Mouse (Mus musculus) kidney, embryonic 15.5 days (tissue): Measurements from ENCODE around the gene Gulp1. TPM values are rescaled to one million over a fixed set of nuclear protein-coding genes. Genes with fewer than 3 reads are reported as not detected.

Source experiments
- ATAC-seq: fragments of 200-750 bp; cut with Nextera tagmentation; replicated peaks from 2 replicates; pipeline ENCODE4 v1.8.0; 2017; ENCODE audit warnings: moderate TSS enrichment; ENCODE audit not compliant: low FRiP score
- H3K27ac ChIP-seq: fragments of 300-500 bp; sonication (generic); 2 replicates; pipeline ENCODE4 v1.5.1; 2015; ENCODE audit warnings: mild to moderate bottlenecking, inconsistent platforms
- H3K27me3 ChIP-seq: fragments of 300-500 bp; sonication (generic); 2 replicates; pipeline ENCODE4 v1.6.1; 2015; ENCODE audit warnings: inconsistent platforms
- H3K36me3 ChIP-seq: fragments of 300-500 bp; sonication (generic); 2 replicates; pipeline ENCODE4 v1.6.1; 2015; ENCODE audit warnings: inconsistent platforms
- H3K4me1 ChIP-seq: fragments of 300-500 bp; sonication (generic); 2 replicates; pipeline ENCODE4 v1.6.1; 2015; ENCODE audit warnings: inconsistent platforms
- H3K4me2 ChIP-seq: fragments of 300-500 bp; sonication (generic); 2 replicates; pipeline ENCODE4 v1.6.1; 2015; ENCODE audit warnings: moderate library complexity, mild to moderate bottlenecking, inconsistent platforms
- H3K4me3 ChIP-seq: fragments of 300-500 bp; sonication (generic); replicated peaks from 2 replicates; pipeline ENCODE4 v1.5.1; 2015; ENCODE audit warnings: mild to moderate bottlenecking, inconsistent platforms
- H3K9ac ChIP-seq: fragments of 300-500 bp; sonication (generic); 2 replicates; pipeline ENCODE4 v1.6.1; 2015; ENCODE audit warnings: mild to moderate bottlenecking, inconsistent platforms
- H3K9me3 ChIP-seq: fragments of 300-500 bp; sonication (generic); replicated peaks from 2 replicates; pipeline ENCODE4 v1.6.1; 2016; ENCODE audit warnings: inconsistent platforms
- WGBS: fragments of 180-500 bp; shearing (Covaris S2); methylation state at CpG from one replicate; pipeline ENCODE4 v1.1.7; 2015; ENCODE audit warnings: mixed read lengths; 5-methylcytosine and 5-hydroxymethylcytosine counted together
- polyA plus RNA-seq: library from polyadenylated mRNA; unstranded; fragments of >200 nt; fragmentation: Nextera tagmentation; extraction: Ambion mirVana; gene quantifications from 2 replicates; pipeline ENCODE4 v1.2.1, GENCODE M21; 2015

Gene Gulp1
- polyA plus RNA-seq: 24.4 and 24.6 TPM in 2 replicates

GRCm38 (mm10) chr1:44551461-44552370 is at the start of gene Gulp1:
Gene Gulp1, plus strand, starts transcription at chr1:44551511.
- ATAC-seq: peak; percentile 94
- Histone ChIP-seq H3K9me3 (no peaks in the 10 kb centered on the region), H3K4me2 (peak within 1 kb of the TSS; percentile 84), H3K27me3 (no peaks in the 10 kb centered on the region), H3K27ac (peak within 1 kb of the TSS; percentile 87), H3K9ac (peak within 1 kb of the TSS; percentile 71), H3K36me3 (no peaks in the 10 kb centered on the region), H3K4me1 (peaks cover 14% of the 10 kb centered on the region), H3K4me3 (peak within 1 kb of the TSS; percentile 72)
- WGBS: under 1% methylated on average over 55 of the region's 55 CpGs

DNA sequence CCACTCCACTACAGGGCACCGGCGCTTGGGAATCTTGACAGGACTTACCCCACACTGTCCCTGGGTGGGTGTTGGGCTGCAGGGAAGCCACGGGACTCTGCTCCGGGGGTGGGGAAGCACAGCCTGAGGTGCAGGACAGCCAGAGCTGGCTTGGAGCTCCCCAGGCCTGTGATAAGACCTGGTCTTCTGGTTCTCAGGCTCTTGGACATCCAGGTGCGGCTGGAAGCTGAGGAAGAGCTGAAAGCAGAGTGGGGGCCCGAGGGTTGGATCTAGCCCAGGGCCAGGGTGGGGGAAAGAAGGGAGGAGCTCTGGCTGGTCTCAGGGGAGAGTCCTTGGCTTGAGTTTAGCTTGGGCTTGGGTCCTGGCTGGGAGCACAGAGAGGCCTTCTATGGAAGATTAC is 1.1 kb upstream of the Gulp1 start:
- H3K4me1 ChIP-seq: peaks cover 14% of the 10 kb centered on the region
- ATAC-seq: no peak
- H3K4me2 ChIP-seq: no peak overlapping the region
- H3K4me3 ChIP-seq: no peak overlapping the region
- H3K27ac ChIP-seq: no peak overlapping the region
- no peak overlapping the region for H3K9ac ChIP-seq
- 81% methylated on average over 6 of the region's 6 CpGs for WGBS
- no peaks in the 10 kb centered on the region for H3K9me3 ChIP-seq
- H3K36me3 ChIP-seq: no peaks in the 10 kb centered on the region
- no peaks in the 10 kb centered on the region for H3K27me3 ChIP-seq

- 8% methylated on average over 15 of the region's 15 CpGs for WGBS
Observed at GRCm38 (mm10) chr1:44552371-44552841, 1.1 kb downstream of the Gulp1 start.

DNA sequence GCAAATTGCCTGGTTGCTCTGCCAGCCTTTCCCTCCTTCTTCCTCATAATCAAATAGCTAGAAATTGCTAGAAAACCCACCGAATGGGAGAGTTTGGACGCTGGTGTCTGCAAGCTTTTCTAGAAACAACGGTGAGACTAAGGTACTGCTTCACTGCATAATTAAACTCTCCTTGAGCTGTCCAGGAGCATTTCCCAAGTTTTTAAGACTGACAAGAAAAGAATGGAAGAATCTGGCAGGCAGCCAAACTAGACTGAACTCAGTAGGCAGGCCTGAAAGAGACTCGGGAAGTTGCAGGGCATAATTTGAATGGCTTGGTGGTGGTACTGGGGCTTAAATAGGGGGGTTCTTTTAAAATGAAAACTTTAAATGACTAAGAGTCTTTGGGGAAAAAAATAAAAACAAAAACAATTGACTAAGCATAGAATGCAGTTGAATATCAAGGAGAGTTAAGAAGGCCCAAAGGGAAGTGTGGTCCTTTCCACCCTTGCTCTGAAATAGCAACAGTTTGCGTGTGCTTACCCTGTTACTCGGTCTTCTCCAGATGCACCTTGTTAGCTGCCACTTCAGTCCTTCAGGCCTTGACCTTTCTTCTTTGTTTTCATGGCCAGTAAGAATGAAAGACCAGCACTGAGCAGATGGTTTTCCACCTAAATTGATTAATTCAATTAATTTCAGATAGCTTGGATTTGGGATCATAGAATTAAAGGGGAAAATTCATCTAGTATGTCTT is 2.0 kb downstream of the Gulp1 start:
- H3K4me1 ChIP-seq: peaks cover 14% of the 10 kb centered on the region
- no peaks in the 10 kb centered on the region for H3K9me3 ChIP-seq
- H3K4me2 ChIP-seq: peak overlapping the region; percentile 84
- WGBS: 29% methylated on average over 6 of the region's 6 CpGs
- no peaks in the 10 kb centered on the region for H3K27me3 ChIP-seq
- no peak for ATAC-seq
- H3K9ac ChIP-seq: peak overlapping the region; percentile 7; the same call in 1 of the 2 replicates
- peak overlapping the region; percentile 72 for H3K4me3 ChIP-seq
- no peaks in the 10 kb centered on the region for H3K36me3 ChIP-seq
- peak overlapping the region; percentile 87 for H3K27ac ChIP-seq

More at GRCm38 (mm10) chr1:44552371-44552841, 1.1 kb downstream of the Gulp1 start:
- H3K36me3 ChIP-seq: no peaks in the 10 kb centered on the region
- H3K4me2 ChIP-seq: peak overlapping the region; percentile 84
- peaks cover 14% of the 10 kb centered on the region for H3K4me1 ChIP-seq
- H3K27me3 ChIP-seq: no peaks in the 10 kb centered on the region
- H3K27ac ChIP-seq: peak overlapping the region; percentile 87
- peak; percentile 78 for ATAC-seq
- peak overlapping the region; percentile 71 for H3K9ac ChIP-seq
- peak overlapping the region; percentile 72 for H3K4me3 ChIP-seq
- no peaks in the 10 kb centered on the region for H3K9me3 ChIP-seq

- Histone ChIP-seq H3K27ac (no peak overlapping the region), H3K36me3 (no peaks in the 10 kb centered on the region), H3K27me3 (no peaks in the 10 kb centered on the region), H3K4me1 (peaks cover 3% of the 10 kb centered on the region; the same call in 1 of the 2 replicates), H3K9me3 (no peaks in the 10 kb centered on the region), H3K4me3 (no peak overlapping the region), H3K9ac (no peak overlapping the region), H3K4me2 (no peak overlapping the region)
- ATAC-seq: no peak
- 48% methylated on average over 4 of the region's 4 CpGs for WGBS
Observed at GRCm38 (mm10) chr1:44567431-44567830, 16.1 kb downstream of the Gulp1 start.

DNA sequence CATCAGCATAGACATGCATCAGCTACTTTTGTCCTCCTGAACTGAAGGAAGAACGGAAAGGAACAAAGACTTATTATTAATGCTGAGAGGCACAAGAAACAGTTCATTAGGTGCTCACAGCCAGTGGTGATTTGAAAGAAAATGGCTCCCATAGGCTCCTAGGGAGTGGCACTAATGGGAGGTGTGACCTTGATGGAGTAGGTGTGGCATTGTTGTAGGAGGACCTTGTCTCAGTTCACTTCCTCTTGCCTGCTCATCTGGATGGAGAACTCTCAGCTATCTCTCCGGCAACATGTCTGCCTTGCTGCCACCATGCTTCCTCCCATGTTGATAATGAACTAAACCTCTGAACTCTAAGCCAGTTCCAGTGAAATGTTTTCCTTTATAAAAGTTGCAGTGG is 17.0 kb downstream of the Gulp1 start:
- ATAC-seq: no peak
- H3K9ac ChIP-seq: no peak overlapping the region
- H3K9me3 ChIP-seq: no peaks in the 10 kb centered on the region
- 77% methylated on average over 2 of the region's 2 CpGs for WGBS
- no peak overlapping the region for H3K27ac ChIP-seq
- no peak overlapping the region for H3K4me3 ChIP-seq
- no peaks in the 10 kb centered on the region for H3K36me3 ChIP-seq
- H3K27me3 ChIP-seq: no peaks in the 10 kb centered on the region
- H3K4me2 ChIP-seq: no peak overlapping the region
- H3K4me1 ChIP-seq: peaks cover 3% of the 10 kb centered on the region; the same call in 1 of the 2 replicates

- H3K4me3 ChIP-seq: no peak overlapping the region
- 0 out of 2 replicates have a peak, but pooled peaks cover 3% of the 10 kb centered on the region for H3K4me1 ChIP-seq
- no peaks in the 10 kb centered on the region for H3K36me3 ChIP-seq
- H3K27ac ChIP-seq: no peak overlapping the region
- H3K9ac ChIP-seq: no peak overlapping the region
- no peak overlapping the region for H3K4me2 ChIP-seq
- H3K27me3 ChIP-seq: no peaks in the 10 kb centered on the region
- 26% methylated on average over 1 of the region's 1 CpGs for WGBS
- peak; percentile 87 for ATAC-seq
- H3K9me3 ChIP-seq: no peaks in the 10 kb centered on the region
Observed at GRCm38 (mm10) chr1:44576001-44576400, 24.7 kb downstream of the Gulp1 start.

DNA sequence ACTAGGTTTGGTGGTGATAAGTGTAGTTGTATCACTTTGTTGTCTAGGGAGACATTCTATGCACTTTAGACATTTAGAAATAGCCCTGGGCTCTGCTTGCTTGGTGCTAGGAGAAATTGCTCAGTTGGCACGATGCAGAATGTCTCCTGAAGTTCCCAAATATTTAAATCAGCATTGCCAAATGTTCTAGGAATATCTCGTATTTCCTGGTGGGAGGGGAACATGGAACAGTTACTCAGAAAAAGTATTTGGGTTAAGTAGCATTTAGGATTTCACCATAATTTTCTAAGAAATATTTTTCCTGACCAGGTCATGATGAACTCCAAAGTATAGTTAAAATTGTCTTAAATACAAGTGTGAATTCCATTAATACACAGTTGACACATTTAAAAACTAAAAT is 25.3 kb downstream of the Gulp1 start:
- Histone ChIP-seq H3K4me3 (no peak overlapping the region), H3K27me3 (no peaks in the 10 kb centered on the region), H3K4me1 (0 out of 2 replicates have a peak, but pooled peaks cover 3% of the 10 kb centered on the region), H3K4me2 (no peak overlapping the region), H3K9me3 (no peaks in the 10 kb centered on the region), H3K36me3 (no peaks in the 10 kb centered on the region), H3K27ac (peak overlapping the region; percentile 41), H3K9ac (no peak overlapping the region)
- no peak for ATAC-seq
- WGBS: 64% methylated on average over 2 of the region's 2 CpGs

GRCm38 (mm10) chr1:44580390-44580789 is 29.1 kb downstream of the Gulp1 start:
- H3K36me3 ChIP-seq: no peaks in the 10 kb centered on the region

GRCm38 (mm10) chr1:44584886-44585385 is 33.6 kb downstream of the Gulp1 start:
- Histone ChIP-seq H3K9ac (no peak overlapping the region), H3K27me3 (no peaks in the 10 kb centered on the region), H3K4me1 (peaks cover 9% of the 10 kb centered on the region), H3K9me3 (no peaks in the 10 kb centered on the region), H3K27ac (0 out of 2 replicates have a peak overlapping the region, but pooled peaks have one; percentile 3), H3K4me3 (no peak overlapping the region), H3K36me3 (no peaks in the 10 kb centered on the region), H3K4me2 (no peak overlapping the region)
- ATAC-seq: peak; percentile 71; the same call in 1 of the 2 replicates
- WGBS: 11% methylated on average over 3 of the region's 3 CpGs

More at GRCm38 (mm10) chr1:44580390-44580789, 29.1 kb downstream of the Gulp1 start:
- Histone ChIP-seq H3K27ac (peak overlapping the region; percentile 75), H3K4me1 (peaks cover 11% of the 10 kb centered on the region), H3K9me3 (no peaks in the 10 kb centered on the region), H3K9ac (no peak overlapping the region), H3K4me3 (no peak overlapping the region), H3K4me2 (no peak overlapping the region), H3K27me3 (no peaks in the 10 kb centered on the region)
- ATAC-seq: peak; percentile 78
- 16% methylated on average over 3 of the region's 3 CpGs for WGBS

GRCm38 (mm10) chr1:44591742-44592141 is 40.4 kb downstream of the Gulp1 start:
- ATAC-seq: no peak
- Histone ChIP-seq H3K9me3 (no peaks in the 10 kb centered on the region), H3K9ac (no peak overlapping the region), H3K36me3 (no peaks in the 10 kb centered on the region), H3K4me3 (no peak overlapping the region), H3K27me3 (no peaks in the 10 kb centered on the region), H3K27ac (no peak overlapping the region), H3K4me1 (no peaks in the 10 kb centered on the region), H3K4me2 (no peak overlapping the region)
- WGBS: 52% methylated on average over 3 of the region's 3 CpGs
